Mouse (Mus musculus): ENCODE measurements at regions not wholly inside any gene's neighbourhood (a gene's known extent, or its start where the extent isn't known, plus 50 kb on each side); places are given as distances from the start of the nearest gene placed in this dataset.

DNA sequence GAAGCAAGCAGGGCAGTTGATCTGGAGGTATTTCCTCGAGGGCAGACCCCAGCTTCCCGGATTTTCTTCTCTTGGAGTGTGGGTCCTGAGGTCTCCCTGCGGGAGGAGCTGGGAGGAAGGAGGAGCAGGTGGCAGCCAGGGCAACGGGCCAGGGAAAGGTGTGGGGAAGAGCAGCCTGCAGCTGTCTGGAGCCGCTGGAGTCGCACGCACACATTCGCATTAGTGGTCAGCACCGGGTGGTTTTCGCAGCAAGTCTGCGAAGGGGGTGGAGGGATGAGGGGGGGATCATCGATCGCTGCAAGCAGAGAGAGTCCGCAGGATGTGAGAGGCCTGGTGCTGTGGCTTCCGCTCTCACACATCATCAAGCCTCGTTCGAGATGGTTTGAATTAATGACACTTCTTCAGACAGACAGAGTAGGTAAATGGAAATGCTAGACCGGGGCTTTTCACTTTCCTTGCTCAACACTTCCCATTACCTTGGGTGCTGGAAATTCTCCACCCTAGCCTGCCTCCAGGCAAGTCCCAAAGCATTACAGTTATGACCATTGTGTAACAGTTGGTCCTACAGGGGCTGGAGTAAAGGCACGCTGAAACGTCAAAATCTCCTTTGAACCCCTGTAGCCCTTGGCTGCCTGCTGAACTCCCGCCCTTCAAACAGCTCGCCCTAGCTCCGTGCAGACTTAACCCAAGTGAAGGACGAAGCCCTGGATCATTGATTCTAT lies 213.3 kb upstream of the Bmper start:
- Histone ChIP-seq H3K4me1 (ENCODE audit: control insufficient read depth, insufficient read depth, low read length) (peaks cover 22% of the 10 kb centered on the region), H3K9ac (ENCODE audit: low read length) (no peak overlapping the region), H3K4me3 (ENCODE audit: low read depth, low read length) (no peak overlapping the region), H3K27me3 (ENCODE audit: control insufficient read depth, insufficient read depth, low read length) (peaks cover 6% of the 10 kb centered on the region; the same call in 1 of the 2 replicates), H3K9me3 (ENCODE audit: control insufficient read depth, low read length) (no peaks in the 10 kb centered on the region), H3K4me2 (ENCODE audit: low read depth) (peak overlapping the region; percentile 15), H3K27ac (ENCODE audit: low read depth, low read length) (no peak overlapping the region), H3K36me3 (ENCODE audit: control insufficient read depth, insufficient read depth, low read length) (no peaks in the 10 kb centered on the region)
- 5% methylated on average over 24 of the region's 24 CpGs for WGBS
- no peak for DNase-seq (ENCODE audit: low spot score)
- 0 out of 2 replicates have a peak, but pooled peaks have one; percentile 16 for ATAC-seq (ENCODE audit: insufficient read depth, low FRiP score, low TSS enrichment)

DNA sequence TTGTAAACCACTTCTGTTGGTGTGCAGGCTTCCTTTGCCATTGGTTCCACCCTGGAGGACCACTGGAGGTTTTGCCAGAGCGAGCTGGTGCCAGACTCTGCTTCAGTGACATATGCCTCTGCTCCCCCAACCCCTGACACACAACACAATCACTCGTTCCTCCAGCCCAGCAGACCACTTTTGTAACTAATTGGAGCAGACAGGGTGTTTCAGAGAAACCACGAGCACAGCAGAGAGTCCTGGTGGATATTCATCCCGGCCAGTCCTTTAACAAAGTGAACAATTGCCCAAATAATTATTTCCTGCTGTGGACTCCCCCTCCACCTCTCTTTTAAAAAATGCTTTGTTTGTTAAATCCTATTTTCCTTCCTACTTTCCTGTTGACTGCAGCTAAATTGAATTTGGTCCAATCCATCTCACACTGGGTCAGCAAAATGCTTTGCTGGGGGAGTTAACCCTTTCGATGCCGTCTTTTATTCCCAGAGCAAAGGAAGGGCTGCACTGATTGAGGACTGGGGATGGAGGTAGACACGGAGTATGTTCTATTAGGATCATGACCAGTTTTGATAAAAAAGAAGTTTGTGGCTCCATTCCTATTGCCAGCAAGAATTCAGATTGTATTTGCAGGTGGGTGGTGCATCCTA lies 211.4 kb upstream of the Bmper start:
- Histone ChIP-seq H3K9ac (ENCODE audit: low read length) (no peak overlapping the region), H3K4me1 (ENCODE audit: control insufficient read depth, insufficient read depth, low read length) (peaks cover 13% of the 10 kb centered on the region; the same call in 1 of the 2 replicates), H3K27me3 (ENCODE audit: control insufficient read depth, insufficient read depth, low read length) (peaks cover 6% of the 10 kb centered on the region; the same call in 1 of the 2 replicates), H3K4me3 (ENCODE audit: low read depth, low read length) (no peak overlapping the region), H3K36me3 (ENCODE audit: control insufficient read depth, insufficient read depth, low read length) (no peaks in the 10 kb centered on the region), H3K4me2 (ENCODE audit: low read depth) (no peak overlapping the region), H3K27ac (ENCODE audit: low read depth, low read length) (no peak overlapping the region), H3K9me3 (ENCODE audit: control insufficient read depth, low read length) (no peaks in the 10 kb centered on the region)
- 25% methylated on average over 7 of the region's 7 CpGs for WGBS
- ATAC-seq (ENCODE audit: insufficient read depth, low FRiP score, low TSS enrichment) (peak; percentile 36; the same call in 1 of the 2 replicates), DNase-seq (ENCODE audit: low spot score) (no peak)

DNA sequence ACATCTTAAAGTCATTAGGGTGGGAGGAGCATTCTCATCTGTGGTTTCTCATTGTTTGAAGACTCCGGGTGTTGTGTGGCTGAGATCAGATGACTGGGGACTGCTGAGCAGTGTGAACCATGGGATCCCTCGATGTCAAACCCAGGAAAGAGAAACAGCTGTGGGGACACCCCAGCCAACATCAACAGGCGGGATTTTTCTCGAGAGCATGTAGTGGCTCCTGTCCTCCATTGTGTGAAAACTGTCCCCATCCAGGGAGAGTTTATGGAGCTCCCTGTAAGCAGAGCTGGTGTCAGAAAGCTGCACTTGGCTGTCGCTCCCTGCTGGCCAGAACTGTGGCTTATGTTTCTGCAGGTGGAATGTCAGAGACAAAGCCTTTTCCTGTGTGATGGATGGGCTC lies 210.7 kb upstream of the Bmper start:
- 12% methylated on average over 5 of the region's 5 CpGs for WGBS
- Histone ChIP-seq H3K36me3 (ENCODE audit: control insufficient read depth, insufficient read depth, low read length) (no peaks in the 10 kb centered on the region), H3K27ac (ENCODE audit: low read depth, low read length) (no peak overlapping the region), H3K9ac (ENCODE audit: low read length) (no peak overlapping the region), H3K4me2 (ENCODE audit: low read depth) (no peak overlapping the region), H3K9me3 (ENCODE audit: control insufficient read depth, low read length) (no peaks in the 10 kb centered on the region), H3K27me3 (ENCODE audit: control insufficient read depth, insufficient read depth, low read length) (peaks cover 6% of the 10 kb centered on the region; the same call in 1 of the 2 replicates), H3K4me1 (ENCODE audit: control insufficient read depth, insufficient read depth, low read length) (peaks cover 13% of the 10 kb centered on the region; the same call in 1 of the 2 replicates), H3K4me3 (ENCODE audit: low read depth, low read length) (no peak overlapping the region)
- ATAC-seq (ENCODE audit: insufficient read depth, low FRiP score, low TSS enrichment) (0 out of 2 replicates have a peak, but pooled peaks have one; percentile 7), DNase-seq (ENCODE audit: low spot score) (no peak)

DNA sequence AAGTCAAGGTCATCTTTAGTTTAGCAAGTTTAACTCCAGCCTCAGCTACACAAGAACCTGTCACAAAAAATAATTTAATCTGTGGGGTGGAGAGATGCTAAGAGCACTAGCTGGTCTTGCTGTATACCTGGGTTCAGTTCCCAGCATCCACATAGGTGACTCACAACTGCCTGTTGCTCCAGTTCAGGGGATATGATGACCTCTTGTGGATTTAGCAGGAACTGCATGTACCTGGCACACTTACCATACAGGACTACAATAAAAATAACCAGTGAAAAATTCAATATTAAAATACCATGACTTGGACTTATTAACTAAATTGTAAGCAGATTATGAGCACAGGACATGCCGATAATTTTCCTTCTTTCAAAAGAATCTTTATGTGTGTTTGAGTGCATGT lies 206.1 kb upstream of the Bmper start:
- 0 out of 2 replicates have a peak, but pooled peaks cover under 1% of the 10 kb centered on the region for H3K4me1 ChIP-seq (ENCODE audit: control insufficient read depth, insufficient read depth, low read length)
- no peak overlapping the region for H3K27ac ChIP-seq (ENCODE audit: low read depth, low read length)
- ATAC-seq (ENCODE audit: insufficient read depth, low FRiP score, low TSS enrichment) (no peak), DNase-seq (ENCODE audit: low spot score) (no peak)
- H3K4me3 ChIP-seq (ENCODE audit: low read depth, low read length) = no peak overlapping the region
- 93% methylated on average over 1 of the region's 1 CpGs for WGBS
- H3K27me3 ChIP-seq (ENCODE audit: control insufficient read depth, insufficient read depth, low read length) = no peaks in the 10 kb centered on the region
- no peaks in the 10 kb centered on the region for H3K36me3 ChIP-seq (ENCODE audit: control insufficient read depth, insufficient read depth, low read length)
- no peak overlapping the region for H3K4me2 ChIP-seq (ENCODE audit: low read depth)
- no peaks in the 10 kb centered on the region for H3K9me3 ChIP-seq (ENCODE audit: control insufficient read depth, low read length)
- no peak overlapping the region for H3K9ac ChIP-seq (ENCODE audit: low read length)

DNA sequence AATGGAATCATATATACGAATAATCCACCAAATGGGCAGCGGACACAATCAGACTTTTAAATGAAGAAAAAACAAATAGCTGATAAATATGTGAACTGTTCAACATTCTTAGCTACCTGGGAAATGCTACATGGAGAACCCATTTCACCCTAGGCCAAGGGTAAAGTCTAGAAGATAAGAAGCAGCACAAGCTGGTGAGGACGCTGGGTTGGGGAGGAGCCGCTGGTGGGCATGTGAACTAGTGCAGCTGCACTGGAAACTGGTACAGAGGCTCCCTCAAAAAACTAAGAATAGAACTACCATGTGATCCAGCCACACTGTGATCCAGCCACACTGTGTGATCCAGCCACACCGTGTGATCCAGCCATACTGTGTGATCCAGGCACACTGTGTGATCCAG lies 198.8 kb upstream of the Bmper start:
- WGBS = 86% methylated on average over 5 of the region's 5 CpGs
- H3K4me3 ChIP-seq (ENCODE audit: low read depth, low read length) = no peak overlapping the region
- H3K27ac ChIP-seq (ENCODE audit: low read depth, low read length) = no peak overlapping the region
- DNase-seq (ENCODE audit: low spot score) (no peak), ATAC-seq (ENCODE audit: insufficient read depth, low FRiP score, low TSS enrichment) (no peak)
- no peak overlapping the region for H3K9ac ChIP-seq (ENCODE audit: low read length)
- no peak overlapping the region for H3K4me2 ChIP-seq (ENCODE audit: low read depth)
- no peaks in the 10 kb centered on the region for H3K9me3 ChIP-seq (ENCODE audit: control insufficient read depth, low read length)
- H3K36me3 ChIP-seq (ENCODE audit: control insufficient read depth, insufficient read depth, low read length) = no peaks in the 10 kb centered on the region
- H3K27me3 ChIP-seq (ENCODE audit: control insufficient read depth, insufficient read depth, low read length) = no peaks in the 10 kb centered on the region
- 0 out of 2 replicates have a peak, but pooled peaks cover 4% of the 10 kb centered on the region for H3K4me1 ChIP-seq (ENCODE audit: control insufficient read depth, insufficient read depth, low read length)

DNA sequence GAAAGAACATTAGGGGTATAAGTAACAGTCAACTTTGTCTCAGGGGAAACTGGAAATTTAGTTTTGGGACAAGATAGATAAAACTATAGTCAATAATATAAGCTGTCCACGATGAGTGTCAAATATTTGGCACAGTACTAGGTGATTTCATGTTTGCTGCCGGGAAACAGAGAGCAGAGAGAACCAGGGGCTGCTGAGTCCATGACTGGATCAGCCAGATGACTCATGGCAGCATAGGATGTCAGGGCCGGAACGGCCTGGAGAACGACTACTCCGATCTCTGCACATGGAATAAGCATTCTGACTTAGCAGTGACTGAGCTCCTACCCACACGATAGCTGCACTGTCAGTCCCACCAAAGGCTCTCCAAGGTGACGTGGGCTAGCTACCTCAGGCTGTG lies 197.6 kb upstream of the Bmper start:
- no peaks in the 10 kb centered on the region for H3K27me3 ChIP-seq (ENCODE audit: control insufficient read depth, insufficient read depth, low read length)

DNA sequence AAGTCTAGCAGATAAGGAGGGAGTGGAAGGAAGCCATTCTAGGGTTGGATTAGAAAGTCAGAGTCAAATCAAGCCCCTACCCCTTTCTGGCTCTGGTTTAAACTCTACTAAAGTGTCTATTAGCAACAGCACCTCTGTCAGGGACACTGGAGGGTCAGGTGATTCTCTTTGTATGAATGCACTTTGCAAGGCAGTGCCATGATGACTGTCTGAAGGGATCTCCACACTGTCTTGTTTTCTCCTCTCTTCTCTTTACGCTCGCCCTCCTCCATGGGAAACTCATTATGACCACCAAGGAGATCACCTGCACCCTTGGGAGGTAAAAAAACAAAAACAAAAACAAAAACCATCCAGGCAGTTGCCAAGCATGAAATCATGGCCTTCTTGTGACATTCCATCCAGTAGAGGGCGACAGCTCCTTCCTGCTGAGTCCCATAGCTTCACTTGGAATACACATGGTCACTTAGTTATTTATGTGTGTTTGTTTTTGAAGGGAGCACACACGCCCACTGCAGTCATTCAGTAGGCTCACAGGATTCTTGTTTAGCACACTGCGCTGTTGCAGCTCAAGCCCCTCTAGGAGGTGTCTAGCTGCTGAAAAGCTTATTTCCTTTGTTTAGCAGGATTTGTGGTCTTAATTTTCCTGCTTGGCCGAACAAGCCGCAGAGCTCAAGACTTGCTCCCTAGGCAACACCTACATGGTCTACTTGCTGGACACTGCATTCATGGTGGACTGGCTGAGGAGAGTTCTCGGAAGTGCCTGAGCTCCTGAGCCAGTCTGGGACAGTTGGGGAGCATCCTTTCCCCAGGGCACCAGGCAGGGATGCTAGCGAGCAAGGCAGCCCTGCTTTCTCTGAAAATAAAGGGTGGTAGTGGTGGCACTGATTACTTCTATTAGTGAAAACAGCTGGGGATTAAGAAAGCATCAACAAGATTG lies 195.2 kb upstream of the Bmper start:
- H3K9ac ChIP-seq (ENCODE audit: low read length) = no peak overlapping the region
- peak; percentile 71 for ATAC-seq (ENCODE audit: insufficient read depth, low FRiP score, low TSS enrichment)

More for the DNA sequence above, 197.6 kb upstream of the Bmper start:
- H3K27ac ChIP-seq (ENCODE audit: low read depth, low read length) = no peak overlapping the region
- H3K9ac ChIP-seq (ENCODE audit: low read length) = no peak overlapping the region
- H3K36me3 ChIP-seq (ENCODE audit: control insufficient read depth, insufficient read depth, low read length) = no peaks in the 10 kb centered on the region
- 0 out of 2 replicates have a peak, but pooled peaks cover 4% of the 10 kb centered on the region for H3K4me1 ChIP-seq (ENCODE audit: control insufficient read depth, insufficient read depth, low read length)
- no peak overlapping the region for H3K4me3 ChIP-seq (ENCODE audit: low read depth, low read length)
- no peaks in the 10 kb centered on the region for H3K9me3 ChIP-seq (ENCODE audit: control insufficient read depth, low read length)
- WGBS = 93% methylated on average over 8 of the region's 8 CpGs
- ATAC-seq (ENCODE audit: insufficient read depth, low FRiP score, low TSS enrichment) = no peak
- DNase-seq (ENCODE audit: low spot score) = no peak
- H3K4me2 ChIP-seq (ENCODE audit: low read depth) = no peak overlapping the region

DNA sequence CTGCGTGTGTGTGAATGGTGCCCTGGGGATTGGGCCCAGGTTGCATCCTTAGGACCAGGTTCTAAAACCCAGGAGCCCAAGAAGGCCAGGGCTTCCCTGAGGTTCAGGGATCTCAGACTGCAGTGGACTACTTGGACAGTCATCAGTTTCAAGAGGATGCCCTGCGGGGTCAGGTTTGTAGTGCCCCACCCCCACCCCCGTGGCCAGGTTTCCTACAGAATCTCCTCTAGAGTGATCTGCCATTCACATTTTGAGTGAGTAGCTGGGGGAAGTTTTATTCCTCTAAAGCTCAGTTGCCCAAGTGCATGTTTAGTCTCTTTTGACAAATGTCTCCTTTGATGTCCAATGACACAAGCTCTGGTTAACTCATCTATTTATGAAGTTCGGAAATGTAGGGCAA lies 193.5 kb upstream of the Bmper start:
- Histone ChIP-seq H3K4me2 (ENCODE audit: low read depth) (no peak overlapping the region), H3K4me1 (ENCODE audit: control insufficient read depth, insufficient read depth, low read length) (0 out of 2 replicates have a peak, but pooled peaks cover 4% of the 10 kb centered on the region), H3K4me3 (ENCODE audit: low read depth, low read length) (no peak overlapping the region), H3K9me3 (ENCODE audit: control insufficient read depth, low read length) (no peaks in the 10 kb centered on the region), H3K36me3 (ENCODE audit: control insufficient read depth, insufficient read depth, low read length) (no peaks in the 10 kb centered on the region), H3K9ac (ENCODE audit: low read length) (no peak overlapping the region), H3K27me3 (ENCODE audit: control insufficient read depth, insufficient read depth, low read length) (no peaks in the 10 kb centered on the region), H3K27ac (ENCODE audit: low read depth, low read length) (no peak overlapping the region)
- no peak for ATAC-seq (ENCODE audit: insufficient read depth, low FRiP score, low TSS enrichment)
- WGBS = 63% methylated on average over 4 of the region's 4 CpGs
- DNase-seq (ENCODE audit: low spot score) = no peak

More for the DNA sequence above, 195.2 kb upstream of the Bmper start:
- Histone ChIP-seq H3K4me2 (ENCODE audit: low read depth) (no peak overlapping the region), H3K27ac (ENCODE audit: low read depth, low read length) (no peak overlapping the region), H3K36me3 (ENCODE audit: control insufficient read depth, insufficient read depth, low read length) (no peaks in the 10 kb centered on the region), H3K9me3 (ENCODE audit: control insufficient read depth, low read length) (no peaks in the 10 kb centered on the region), H3K4me1 (ENCODE audit: control insufficient read depth, insufficient read depth, low read length) (0 out of 2 replicates have a peak, but pooled peaks cover 4% of the 10 kb centered on the region), H3K4me3 (ENCODE audit: low read depth, low read length) (no peak overlapping the region), H3K27me3 (ENCODE audit: control insufficient read depth, insufficient read depth, low read length) (no peaks in the 10 kb centered on the region)
- DNase-seq (ENCODE audit: low spot score) = peak; percentile 64
- 34% methylated on average over 9 of the region's 9 CpGs for WGBS

Data from neural tube, embryonic 11.5 days (tissue).